Mouse (Mus musculus): ENCODE measurements at regions not wholly inside any gene's neighbourhood (a gene's known extent, or its start where the extent isn't known, plus 50 kb on each side); places are given as distances from the start of the nearest gene placed in this dataset.

GRCm38 (mm10) chr7:70754826-70755225 is 388.3 kb upstream of the Nr2f2 start:
- no peak for DNase-seq

- no peak for DNase-seq
These were observed 386.3 kb upstream of the Nr2f2 start for GRCm38 (mm10) chr7:70752802-70753218.

GRCm38 (mm10) chr7:70748884-70749283 is 382.3 kb upstream of the Nr2f2 start:
- DNase-seq: no peak

GRCm38 (mm10) chr7:70748345-70748744 is 381.8 kb upstream of the Nr2f2 start:
- DNase-seq: no peak

GRCm38 (mm10) chr7:70744296-70744695 is 377.8 kb upstream of the Nr2f2 start:
- DNase-seq: no peak

- no peak for DNase-seq
These were observed 369.1 kb upstream of the Nr2f2 start for GRCm38 (mm10) chr7:70735591-70735990.

- DNase-seq: peak; percentile 15
These were observed 367.0 kb upstream of the Nr2f2 start for GRCm38 (mm10) chr7:70733501-70733900.

GRCm38 (mm10) chr7:70729896-70730295 is 363.4 kb upstream of the Nr2f2 start:
- peak; percentile 35 for DNase-seq

GRCm38 (mm10) chr7:70718149-70718765 is 351.7 kb upstream of the Nr2f2 start:
- peak; percentile 23 for DNase-seq

GRCm38 (mm10) chr7:70717608-70718007 is 351.1 kb upstream of the Nr2f2 start:
- DNase-seq: no peak

- no peak for DNase-seq
These were observed 350.4 kb upstream of the Nr2f2 start for GRCm38 (mm10) chr7:70716811-70717458.

- DNase-seq: no peak
These were observed 345.6 kb upstream of the Nr2f2 start for GRCm38 (mm10) chr7:70712141-70712540.

- no peak for DNase-seq
These were observed 339.7 kb upstream of the Nr2f2 start for GRCm38 (mm10) chr7:70706281-70706680.

GRCm38 (mm10) chr7:70703784-70704183 is 337.2 kb upstream of the Nr2f2 start:
- no peak for DNase-seq

- DNase-seq: no peak
These were observed 333.9 kb upstream of the Nr2f2 start for GRCm38 (mm10) chr7:70700461-70700860.

- DNase-seq: no peak
These were observed 332.9 kb upstream of the Nr2f2 start for GRCm38 (mm10) chr7:70699391-70699790.

GRCm38 (mm10) chr7:70698986-70699385 is 332.5 kb upstream of the Nr2f2 start:
- DNase-seq: no peak

GRCm38 (mm10) chr7:70692160-70692559 is 325.6 kb upstream of the Nr2f2 start:
- DNase-seq: no peak

GRCm38 (mm10) chr7:70690845-70691244 is 324.3 kb upstream of the Nr2f2 start:
- DNase-seq: no peak

- no peak for DNase-seq
These were observed 302.5 kb upstream of the Nr2f2 start for GRCm38 (mm10) chr7:70669065-70669464.

GRCm38 (mm10) chr7:70660162-70660561 is 293.6 kb upstream of the Nr2f2 start:
- DNase-seq: no peak

GRCm38 (mm10) chr7:70649760-70650377 is 283.3 kb upstream of the Nr2f2 start:
- no peak for DNase-seq

- DNase-seq: no peak
These were observed 280.3 kb upstream of the Nr2f2 start for GRCm38 (mm10) chr7:70646801-70647200.

GRCm38 (mm10) chr7:70643694-70644301 is 277.3 kb upstream of the Nr2f2 start:
- peak; percentile 62 for DNase-seq
